Mouse (Mus musculus) heart, postnatal 0 days (tissue): ENCODE data around the gene Pikfyve.

Experiments used
- CTCF ChIP-seq: IDR thresholded peaks from 2 replicates; pipeline ENCODE4 v1.5.1; 2016; ENCODE audit warnings: antibody characterized with exemption, control low read depth, low read depth
- EP300 ChIP-seq: IDR thresholded peaks from 2 replicates; pipeline ENCODE4 v1.6.1; 2016; ENCODE audit warnings: antibody characterized with exemption, low read depth

DNA sequence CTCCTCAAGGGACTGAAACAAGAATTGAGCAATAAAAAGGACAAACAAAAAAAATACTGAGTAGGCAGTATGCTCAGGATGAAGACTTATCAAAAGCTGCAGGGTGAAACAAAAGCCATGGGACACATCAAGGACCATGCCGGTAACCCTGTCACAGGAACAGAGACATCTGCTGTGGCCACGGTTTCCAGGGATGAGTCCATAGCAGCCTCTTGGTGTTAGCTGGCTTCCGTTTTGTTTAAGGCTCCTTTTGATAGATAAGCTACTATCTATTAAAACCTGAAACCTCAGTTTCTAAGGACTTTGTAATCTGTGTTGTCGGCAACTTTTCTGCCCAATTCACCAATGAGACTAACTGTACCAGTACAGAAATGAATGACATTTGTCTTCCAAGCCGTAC lies 16.5 kb upstream of the Pikfyve start:
- no peak for TF ChIP-seq CTCF
- TF ChIP-seq EP300: no peak
